Mouse (Mus musculus): Measurements from ENCODE around the gene Nubp2.

Nubp2 gene

GRCm38 (mm10) chr17:24861785-24862184 lies 24.4 kb downstream of the Nubp2 start:
- DNase-seq (ENCODE audit: low spot score in 2 of 2), result no peak

- DNase-seq (ENCODE audit: low spot score in 2 of 2), result no peak
Measured at GRCm38 (mm10) chr17:24860076-24860475, 26.1 kb downstream of the Nubp2 start.

GRCm38 (mm10) chr17:24858967-24859366 lies 27.2 kb downstream of the Nubp2 start:
- no peak for DNase-seq (ENCODE audit: low spot score in 2 of 2)

- no peak for DNase-seq (ENCODE audit: low spot score in 2 of 2)
Measured at GRCm38 (mm10) chr17:24857831-24858470, 28.2 kb downstream of the Nubp2 start.

GRCm38 (mm10) chr17:24856589-24856988 lies 29.6 kb downstream of the Nubp2 start:
- DNase-seq (ENCODE audit: low spot score in 2 of 2), result no peak

GRCm38 (mm10) chr17:24855838-24856464 lies 30.2 kb downstream of the Nubp2 start:
- DNase-seq (ENCODE audit: low spot score in 2 of 2), result no peak

GRCm38 (mm10) chr17:24851381-24852125 lies 34.6 kb downstream of the Nubp2 start:
- DNase-seq (ENCODE audit: low spot score in 2 of 2), result no peak

GRCm38 (mm10) chr17:24850773-24851127 lies 35.4 kb downstream of the Nubp2 start:
- no peak for DNase-seq (ENCODE audit: low spot score in 2 of 2)

- peak; percentile 97 for DNase-seq (ENCODE audit: low spot score in 2 of 2)
Measured at GRCm38 (mm10) chr17:24850065-24850772, 35.9 kb downstream of the Nubp2 start, which contains the start of gene Fahd1. TSS of gene Fahd1 (minus strand) at chr17:24850364.

- DNase-seq (ENCODE audit: low spot score in 2 of 2), result no peak
Measured at GRCm38 (mm10) chr17:24849733-24850064, 36.5 kb downstream of the Nubp2 start.

GRCm38 (mm10) chr17:24848600-24849031 lies 37.5 kb downstream of the Nubp2 start:
- no peak for DNase-seq (ENCODE audit: low spot score in 2 of 2)

- no peak for DNase-seq (ENCODE audit: low spot score in 2 of 2)
Measured at GRCm38 (mm10) chr17:24847386-24847785, 38.8 kb downstream of the Nubp2 start.

- no peak for DNase-seq (ENCODE audit: low spot score in 2 of 2)
Measured at GRCm38 (mm10) chr17:24844525-24844924, 41.6 kb downstream of the Nubp2 start.

GRCm38 (mm10) chr17:24842631-24843030 lies 43.5 kb downstream of the Nubp2 start:
- DNase-seq (ENCODE audit: low spot score in 2 of 2), result no peak

GRCm38 (mm10) chr17:24841133-24841532 lies 45.0 kb downstream of the Nubp2 start:
- no peak for DNase-seq (ENCODE audit: low spot score in 2 of 2)

- DNase-seq (ENCODE audit: low spot score in 2 of 2), result no peak
Measured at GRCm38 (mm10) chr17:24840341-24840740, 45.8 kb downstream of the Nubp2 start.

GRCm38 (mm10) chr17:24839842-24840241 lies 46.3 kb downstream of the Nubp2 start, which contains the start of gene Hagh:
TSS of gene Hagh (plus strand) at chr17:24840143.
- no peak for DNase-seq (ENCODE audit: low spot score in 2 of 2)

Measured in right cerebral cortex, postnatal 36 days (tissue).